Mouse (Mus musculus) MN1 (cell line): ENCODE measurements around the gene Slc22a1.

Experiments used
- DNase-seq: peaks from one replicate; pipeline ENCODE4 v3.0.0-alpha.2; 2016; ENCODE audit warnings: low spot score

The Slc22a1 gene

DNA sequence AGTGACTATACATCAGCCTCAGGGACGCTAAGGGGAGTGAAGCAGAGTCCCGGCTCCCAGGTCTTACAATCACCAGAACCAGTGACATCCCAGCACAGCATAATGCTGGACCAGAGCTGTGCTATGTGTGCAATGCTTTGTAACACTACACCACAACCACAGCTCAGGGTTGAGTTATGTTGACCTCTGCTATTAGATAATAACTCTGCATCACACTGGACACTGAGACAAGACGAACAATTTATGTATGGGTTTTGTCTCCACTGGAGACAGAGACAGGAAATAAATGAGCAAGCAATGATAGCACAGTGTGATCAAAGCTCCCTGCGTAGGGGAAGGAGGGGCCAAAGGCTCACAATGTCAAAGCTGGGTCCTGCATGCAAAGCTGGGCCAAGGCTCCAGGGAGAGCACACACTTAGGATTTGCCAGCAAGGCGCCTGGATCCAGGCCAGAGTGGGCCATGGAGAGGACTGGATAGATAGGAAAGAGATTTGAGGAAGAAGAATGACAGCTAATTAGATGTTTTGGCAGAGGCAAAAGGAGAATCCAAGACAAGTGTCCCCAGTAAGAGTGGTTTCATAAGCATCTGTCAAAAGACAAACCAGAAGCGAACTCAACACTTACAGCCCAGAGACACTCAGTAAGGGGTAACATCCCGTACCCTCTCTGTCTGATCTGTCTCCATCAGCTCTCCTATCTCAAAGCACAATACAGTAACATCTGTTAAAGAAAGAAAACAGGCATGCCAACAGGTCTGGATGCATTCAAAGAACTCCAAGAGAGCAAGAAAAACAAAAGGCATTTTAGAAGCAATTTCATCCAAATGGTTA lies 43.6 kb downstream of the Slc22a1 start:
- peak; percentile 47 for DNase-seq

- no peak for DNase-seq
These were observed 44.5 kb downstream of the Slc22a1 start for GRCm38 (mm10) chr17:12630976-12631730.

DNA sequence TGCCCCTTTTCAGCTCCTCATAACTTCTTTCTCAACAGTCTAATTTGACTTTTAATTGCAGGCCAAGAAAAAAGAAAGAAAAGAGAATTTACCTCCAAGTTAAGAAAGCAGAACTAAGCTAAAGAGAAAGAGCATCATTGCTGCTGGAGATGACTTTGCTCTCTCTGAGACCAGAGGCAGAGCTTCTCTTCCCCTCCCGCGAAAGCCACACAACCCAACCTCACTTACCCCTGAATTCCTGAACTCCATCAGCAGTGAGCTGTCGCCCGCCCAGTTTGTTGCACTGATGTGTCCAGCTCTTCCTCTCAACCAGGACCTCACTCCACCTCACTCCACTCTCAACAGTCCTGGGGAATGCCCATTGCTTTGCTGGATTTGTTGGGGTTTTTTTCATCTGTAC lies 47.6 kb downstream of the Slc22a1 start:
- DNase-seq, result no peak

DNA sequence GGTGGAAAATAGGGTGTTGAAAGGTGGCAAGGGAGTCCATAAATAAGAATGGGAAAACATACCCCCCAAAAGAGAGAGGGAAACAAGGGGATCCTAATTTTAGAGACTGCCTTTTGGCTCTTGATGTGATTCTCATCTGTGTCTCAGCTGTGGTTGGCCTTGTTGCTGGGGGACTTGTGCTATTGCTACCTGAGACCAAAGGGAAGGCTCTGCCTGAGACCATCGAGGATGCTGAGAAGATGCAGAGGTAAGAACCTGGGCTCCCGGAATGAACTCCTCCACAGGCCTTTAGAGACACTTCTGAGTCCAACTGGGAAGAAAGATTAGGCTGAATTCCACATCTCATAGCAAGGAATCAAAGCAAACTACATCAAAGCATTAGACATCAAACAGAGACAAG lies 56.0 kb downstream of the Slc22a1 start:
- no peak for DNase-seq

GRCm38 (mm10) chr17:12615429-12615828 lies 60.2 kb downstream of the Slc22a1 start:
- DNase-seq, result no peak

- no peak for DNase-seq
These were observed 60.9 kb downstream of the Slc22a1 start for GRCm38 (mm10) chr17:12614511-12615385.

- DNase-seq, result no peak
These were observed 68.4 kb downstream of the Slc22a1 start for GRCm38 (mm10) chr17:12607202-12607601.

GRCm38 (mm10) chr17:12606634-12607033 lies 69.0 kb downstream of the Slc22a1 start:
- DNase-seq, result no peak
